Mouse (Mus musculus): Measurements from ENCODE around the gene Stat6.

- no peak for TF ChIP-seq GATA1 (IDR thresholded peaks at IDR 0.05; ENCODE audit: borderline replicate concordance, low read length)
- no peak for TF ChIP-seq FLI1 (IDR thresholded peaks at IDR 0.05; ENCODE audit: low read length)
These were observed 21.4 kb downstream of the Stat6 start for GRCm38 (mm10) chr10:127664166-127664565.

All from megakaryocyte, embryonic 14.5 days (primary cell).